16 mouse cellular contexts compared by ENCODE assay signal in genomic region chr14:34508842-34509439, GRCm38 (mm10). TPM values are rescaled to one million over a fixed set of nuclear protein-coding genes. Genes with fewer than 3 reads are reported as not detected.
DNase-seq lines count a peak whose midpoint lies in the region; ATAC-seq lines count a peak whose summit lies in the region.
"Had no signal": no experiment of that assay in that cellular context is flagged by ENCODE, and none has a peak within 500 bp of the region (broad histone marks: within the 10 kb centered on the region; RNA-seq: fewer than 3 reads in every experiment).

No protein-coding gene starts in this region.

- no peak for DNase-seq in hindbrain, embryonic 14.5 days (ENCODE audit: low spot score)
- no peak for DNase-seq in hindbrain, embryonic 10.5 days (ENCODE audit: low spot score)
- DNase-seq in A20 (ENCODE audit: low read depth, low spot score): peak; percentile 77
- DNase-seq in MN1 (ENCODE audit: low spot score): peak; percentile 45
- no peak for DNase-seq in cerebellum, adult 9-11 months
- DNase-seq in left cerebral cortex, postnatal 10 days (ENCODE audit: extremely low spot score in 1 of 2, low spot score in 2 of 2): no peak
- no peak for DNase-seq in urinary bladder, adult 18-20 months (ENCODE audit: low spot score in 2 of 2)
- DNase-seq: cerebellum, adult 18-20 months; right cerebral cortex, postnatal 4 days; thymus, postnatal 14 days had no signal

- H3K4me1 ChIP-seq in hindbrain, embryonic 14.5 days (replicated peaks; ENCODE audit: control insufficient read depth, insufficient read depth, low read length): 0 out of 2 replicates have a peak, but pooled peaks cover 10% of the 10 kb centered on the region
- peaks cover 17% of the 10 kb centered on the region for H3K4me1 ChIP-seq in hindbrain, embryonic 10.5 days (replicated peaks)
- peaks cover 17% of the 10 kb centered on the region for H3K4me1 ChIP-seq in limb, embryonic 15.5 days

- no peaks in the 10 kb centered on the region for H3K9me3 ChIP-seq in hindbrain, embryonic 14.5 days (ENCODE audit: control insufficient read depth, low read length)
- H3K9me3 ChIP-seq in hindbrain, embryonic 10.5 days: no peaks in the 10 kb centered on the region
- no peaks in the 10 kb centered on the region for H3K9me3 ChIP-seq in limb, embryonic 15.5 days
- H3K9me3 ChIP-seq: G1E had no signal

- H3K27me3 ChIP-seq in hindbrain, embryonic 14.5 days (ENCODE audit: control insufficient read depth, insufficient read depth, low read length): no peaks in the 10 kb centered on the region
- peaks cover 5% of the 10 kb centered on the region; the same call in 1 of the 2 replicates for H3K27me3 ChIP-seq in hindbrain, embryonic 10.5 days (ENCODE audit: insufficient read depth, poor library complexity, severe bottlenecking)
- no peaks in the 10 kb centered on the region for H3K27me3 ChIP-seq in limb, embryonic 15.5 days

- H3K9ac ChIP-seq in hindbrain, embryonic 14.5 days: no peak overlapping the region
- H3K9ac ChIP-seq in limb, embryonic 15.5 days: no peak overlapping the region

- intact Hi-C loops in left cerebral cortex, postnatal 10 days (cut with DNase I): no loop called here

- no peak overlapping the region for H3K4me2 ChIP-seq in hindbrain, embryonic 14.5 days (replicated peaks)
- H3K4me2 ChIP-seq in limb, embryonic 15.5 days: no peak overlapping the region

- 42% methylated on average over 7 of the region's 7 CpGs for WGBS in hindbrain, embryonic 14.5 days
- WGBS in hindbrain, embryonic 10.5 days: 61% methylated on average over 7 of the region's 7 CpGs
- 30% methylated on average over 7 of the region's 7 CpGs for WGBS in limb, embryonic 15.5 days

- H3K4me3 ChIP-seq in hindbrain, embryonic 14.5 days (replicated peaks; ENCODE audit: low read length): no peak overlapping the region
- H3K4me3 ChIP-seq in hindbrain, embryonic 10.5 days: no peak overlapping the region
- no peak overlapping the region for H3K4me3 ChIP-seq in limb, embryonic 15.5 days
- H3K4me3 ChIP-seq: left cerebral cortex, adult 2 months had no signal

- H3K27ac ChIP-seq in hindbrain, embryonic 14.5 days: 0 out of 2 replicates have a peak overlapping the region, but pooled peaks have one; percentile 14
- no peak overlapping the region for H3K27ac ChIP-seq in hindbrain, embryonic 10.5 days
- peak overlapping the region; percentile 43; the same call in 1 of the 2 replicates for H3K27ac ChIP-seq in limb, embryonic 15.5 days
- H3K27ac ChIP-seq: left cerebral cortex, adult 2 months had no signal

- no peak for ATAC-seq in hindbrain, embryonic 14.5 days (ENCODE audit: low FRiP score)
- ATAC-seq in limb, embryonic 15.5 days (ENCODE audit: insufficient number of reproducible peaks, low FRiP score, low TSS enrichment, low read depth): no peak

- H3K36me3 ChIP-seq in hindbrain, embryonic 14.5 days (replicated peaks; ENCODE audit: control insufficient read depth, insufficient read depth): no peaks in the 10 kb centered on the region
- H3K36me3 ChIP-seq in hindbrain, embryonic 10.5 days: no peaks in the 10 kb centered on the region
- H3K36me3 ChIP-seq in limb, embryonic 15.5 days: no peaks in the 10 kb centered on the region
- H3K36me3 ChIP-seq: G1E had no signal

RNA-seq across cellular contexts. Expression of gene Bmpr1a, which starts 5.8 kb away (rescaled TPM):
- 25.7 and 26.3 TPM in 2 replicates for polyA plus RNA-seq in hindbrain, embryonic 14.5 days (2014; fragmentation: Nextera tagmentation; extraction: Ambion mirVana)
- 31.6 and 42.8 TPM in 2 replicates for polyA plus RNA-seq in hindbrain, embryonic 10.5 days (2016; fragmentation: Nextera tagmentation; extraction: Ambion mirVana)
- 44.1 and 54.8 TPM in 2 replicates for polyA plus RNA-seq in limb, embryonic 15.5 days (2015; fragmentation: Nextera tagmentation; extraction: Ambion mirVana)
- total RNA-seq in left cerebral cortex, postnatal 10 days (2021): 10 to 100 TPM; 34.7 to 37.3 TPM
- polyA plus RNA-seq: G1E had no signal

RNA-seq across cellular contexts. Expression of gene 9230112D13Rik, which starts 13.7 kb away (rescaled TPM):
- not detected in 2 replicates for polyA plus RNA-seq in hindbrain, embryonic 14.5 days (2014; fragmentation: Nextera tagmentation; extraction: Ambion mirVana)
- polyA plus RNA-seq in hindbrain, embryonic 10.5 days (2016; fragmentation: Nextera tagmentation; extraction: Ambion mirVana): not detected in 2 replicates
- not detected in 2 replicates for polyA plus RNA-seq in limb, embryonic 15.5 days (2015; fragmentation: Nextera tagmentation; extraction: Ambion mirVana)
- total RNA-seq in left cerebral cortex, postnatal 10 days (2021): not detected
- total RNA-seq: adrenal gland, adult 8-10 months; G1E; gastrocnemius, postnatal 4 days; left cerebral cortex, adult 2 months had no signal
- polyA plus RNA-seq: G1E; kidney, embryonic 16.5 days had no signal

Comparison
In these comparisons a context has a peak if more than half of its experiments do, and no peak if none do; other contexts are left out.
1. DNase-seq: peak in A20 (single experiment) and MN1 (single experiment); none in hindbrain, embryonic 14.5 days (single experiment), hindbrain, embryonic 10.5 days (single experiment), cerebellum, adult 9-11 months (single experiment), left cerebral cortex, postnatal 10 days (0 of 2) and urinary bladder, adult 18-20 months (0 of 2).